Mouse (Mus musculus) bone marrow macrophage, adult 2 months (primary cell): ENCODE results near the gene Cd38.

ENCODE experiments used
- CTCF ChIP-seq: IDR thresholded peaks from 2 replicates; pipeline ENCODE4 v1.5.1; 2012; ENCODE audit warnings: low read depth, mild to moderate bottlenecking, low read length, moderate library complexity
- POLR2A ChIP-seq: IDR thresholded peaks from 2 replicates; pipeline ENCODE4 v1.6.1; 2012; ENCODE audit warnings: mild to moderate bottlenecking, low read depth, low read length, borderline replicate concordance

GRCm38 (mm10) chr5:43895931-43896330 lies 27.6 kb downstream of the Cd38 start:
- TF ChIP-seq CTCF (no peak), POLR2A (no peak)
